Mouse (Mus musculus) cortical plate, adult 2 months (tissue): ENCODE measurements around the gene AC131692.1. TPM values are rescaled to one million over a fixed set of nuclear protein-coding genes. Genes with fewer than 3 reads are reported as not detected.

ENCODE experiments used
- H3K27ac ChIP-seq: fragments of 200-500 bp; 2 replicates; pipeline ENCODE4 v1.5.1; 2012; ENCODE audit warnings: low read length, control low read depth, inconsistent platforms; ENCODE audit not compliant: insufficient read depth
- H3K4me1 ChIP-seq: fragments of 200-500 bp; 2 replicates; pipeline ENCODE4 v1.6.1; 2011; ENCODE audit warnings: low read length; ENCODE audit not compliant: control insufficient read depth, insufficient read depth
- H3K4me3 ChIP-seq: fragments of 200-500 bp; 2 replicates; pipeline ENCODE4 v1.5.1; 2011; ENCODE audit warnings: mild to moderate bottlenecking, low read length, control low read depth; ENCODE audit not compliant: insufficient read depth
- CTCF ChIP-seq: fragments of 200-500 bp; IDR thresholded peaks from 2 replicates; pipeline ENCODE4 v1.5.1; 2011; ENCODE audit warnings: mild to moderate bottlenecking, control low read depth, low read length; ENCODE audit not compliant: insufficient read depth; ENCODE audit errors: extremely low read depth
- POLR2A ChIP-seq: fragments of 200-500 bp; IDR thresholded peaks from 2 replicates; pipeline ENCODE4 v1.6.1; 2011; ENCODE audit warnings: mild to moderate bottlenecking, low read length, control low read depth; ENCODE audit not compliant: insufficient read depth; ENCODE audit errors: extremely low read depth
- polyA plus RNA-seq: library from polyadenylated mRNA; depleted of rRNA; stranded (reverse); fragments of >200 nt; gene quantifications from 2 replicates; pipeline ENCODE4 v1.2.3, GENCODE M21; 2012; rRNA removed

Gene AC131692.1
- polyA plus RNA-seq, 1 experiment: not detected

- Histone ChIP-seq H3K27ac (peak within 1 kb of the TSS; percentile 98), H3K4me1 (peaks cover 3% of the 10 kb centered on the region; the same call in 1 of the 2 replicates), H3K4me3 (peak within 1 kb of the TSS; percentile 77)
- TF ChIP-seq POLR2A (no peak; the same call in 1 of the 2 replicates), CTCF (peak; percentile 50)
Measured at GRCm38 (mm10) chr19:6141394-6141749, 47.2 kb downstream of the AC131692.1 start, which contains the start of gene Arl2. Arl2 (minus strand) TSS chr19:6141548.

- H3K27ac ChIP-seq: no peak overlapping the region
- no peak for TF ChIP-seq CTCF
- no peak for TF ChIP-seq POLR2A
- H3K4me3 ChIP-seq: no peak overlapping the region
- peaks cover 2% of the 10 kb centered on the region; the same call in 1 of the 2 replicates for H3K4me1 ChIP-seq
Measured at GRCm38 (mm10) chr19:6144842-6145241, 50.6 kb downstream of the AC131692.1 start.

Other genes with a start within 250 kb of the AC131692.1 start
- 17.1 and 22.1 TPM in 2 replicates for gene Frmd8, start 219.1 kb upstream of the AC131692.1 start, polyA plus RNA-seq
- gene Slc25a45, start 216.6 kb upstream of the AC131692.1 start, polyA plus RNA-seq: 6.6 and 7.4 TPM in 2 replicates
- 3.6 and 4.0 TPM in 2 replicates for gene Tigd3, start 200.3 kb upstream of the AC131692.1 start, polyA plus RNA-seq
- gene Dpf2, start 181.4 kb upstream of the AC131692.1 start, polyA plus RNA-seq: 96.2 and 99.0 TPM in 2 replicates
- 12.6 and 16.4 TPM in 2 replicates for gene Cdc42ep2, start 169.6 kb upstream of the AC131692.1 start, polyA plus RNA-seq
- 11.7 and 12.9 TPM in 2 replicates for gene Pola2, start 130.2 kb upstream of the AC131692.1 start, polyA plus RNA-seq
- gene Slc22a20, start 108.3 kb upstream of the AC131692.1 start, polyA plus RNA-seq: not detected in 2 replicates
- gene Capn1, start 78.5 kb upstream of the AC131692.1 start, polyA plus RNA-seq: 18.5 and 20.1 TPM in 2 replicates
- 25.4 and 27.5 TPM in 2 replicates for gene Syvn1, start 47.8 kb upstream of the AC131692.1 start, polyA plus RNA-seq
- gene Mrpl49, start 36.6 kb upstream of the AC131692.1 start, polyA plus RNA-seq: 41.4 and 44.4 TPM in 2 replicates
- gene Fau, start 36.6 kb upstream of the AC131692.1 start, polyA plus RNA-seq: 920 and 922 TPM in 2 replicates
- gene Znhit2, start 33.2 kb upstream of the AC131692.1 start, polyA plus RNA-seq: 58.0 and 58.9 TPM in 2 replicates
- gene Tm7sf2, start 26.0 kb upstream of the AC131692.1 start, polyA plus RNA-seq: 59.3 and 60.1 TPM in 2 replicates
- gene Vps51, start 17.2 kb upstream of the AC131692.1 start, polyA plus RNA-seq: 97.2 and 98.2 TPM in 2 replicates
- gene Tmem262, start 14.4 kb upstream of the AC131692.1 start, polyA plus RNA-seq: not detected in 2 replicates
- 0.67 and 0.83 TPM in 2 replicates for gene Gm28374, start 12.2 kb upstream of the AC131692.1 start, polyA plus RNA-seq
- 81.1 and 83.9 TPM in 2 replicates for gene Zfpl1, start 9.5 kb upstream of the AC131692.1 start, polyA plus RNA-seq
- gene Cdca5, start 9.4 kb upstream of the AC131692.1 start, polyA plus RNA-seq: 0.15 and 0.44 TPM in 2 replicates
- 0.13 and 0.21 TPM in 2 replicates for gene Naaladl1, start 11.4 kb downstream of the AC131692.1 start, polyA plus RNA-seq
- gene Sac3d1, start 24.2 kb downstream of the AC131692.1 start, polyA plus RNA-seq: 31.8 and 35.1 TPM in 2 replicates
- 63.8 and 68.9 TPM in 2 replicates for gene Snx15, start 33.9 kb downstream of the AC131692.1 start, polyA plus RNA-seq
- gene Batf2, start 46.6 kb downstream of the AC131692.1 start, polyA plus RNA-seq: 0.50 and 0.57 TPM in 2 replicates
- 123 and 135 TPM in 2 replicates for gene Arl2, start 47.1 kb downstream of the AC131692.1 start, polyA plus RNA-seq
- 0.09 and 0.23 TPM in 2 replicates for gene Majin, start 90.0 kb downstream of the AC131692.1 start, polyA plus RNA-seq
- gene Gpha2, start 132.0 kb downstream of the AC131692.1 start, polyA plus RNA-seq: 0.21 TPM in 1 of 2 replicates, not detected in the other
- 154 and 160 TPM in 2 replicates for gene Ppp2r5b, start 141.5 kb downstream of the AC131692.1 start, polyA plus RNA-seq
- 28.9 and 31.0 TPM in 2 replicates for gene Atg2a, start 147.2 kb downstream of the AC131692.1 start, polyA plus RNA-seq
- gene Ehd1, start 182.3 kb downstream of the AC131692.1 start, polyA plus RNA-seq: 48.2 and 49.2 TPM in 2 replicates
- gene Cdc42bpg, start 212.0 kb downstream of the AC131692.1 start, polyA plus RNA-seq: 2.1 and 2.4 TPM in 2 replicates
- 75.2 and 76.5 TPM in 2 replicates for gene Men1, start 240.6 kb downstream of the AC131692.1 start, polyA plus RNA-seq
- gene Map4k2, start 246.7 kb downstream of the AC131692.1 start, polyA plus RNA-seq: 237 and 248 TPM in 2 replicates